Mouse (Mus musculus) left cerebral cortex, adult 2 months (tissue): ENCODE measurements around the gene Nipa2. TPM values are rescaled to one million over a fixed set of nuclear protein-coding genes. Genes with fewer than 3 reads are reported as not detected.

Source experiments
- DNase-seq, 2 experiments: peaks; one replicate each; pipeline ENCODE4 v3.0.0; 2021 to 2022; ENCODE audit warnings: low spot score in 2 of 2, mixed read lengths in 1 of 2; ENCODE audit errors: extremely low spot score in 1 of 2
- H3K27ac ChIP-seq: fragments of 200-600 bp; 2 replicates; pipeline ENCODE4 v1.8.1; 2022
- H3K4me3 ChIP-seq: fragments of 200-600 bp; 2 replicates; pipeline ENCODE4 v1.8.1; 2022
- CTCF ChIP-seq: fragments of 200-600 bp; IDR thresholded peaks from 2 replicates; pipeline ENCODE4 v1.8.1; 2022; ENCODE audit warnings: antibody characterized with exemption, mild to moderate bottlenecking, moderate library complexity
- intact Hi-C: fragments of 180-260 bp; cut with DNase I; formaldehyde crosslinking; loops from one replicate; pipeline ENCODE4 v1.15.1; 2025
- long read RNA-seq, 2 experiments: library from polyadenylated mRNA; stranded (forward); transcript quantifications; one replicate each; pipeline ENCODE4 v2.0.0; 2021; ENCODE audit warnings: borderline mapping rate in 2 of 2
- total RNA-seq, 2 experiments: library from RNA; stranded (reverse); gene quantifications; 2 replicates each; pipeline ENCODE4 v1.2.3; 2021

Gene Nipa2
- total RNA-seq, result 10 to 100 TPM; 47.7 to 52.3 TPM
- long read RNA-seq, experiment 1, transcript Nipa2-201 (7 exons, 3,197 nt), result major isoform, 26 of 31 reads
- long read RNA-seq, experiment 1, partial matches to known transcripts, result 2 of 31 reads
- long read RNA-seq, experiment 1, other reads (novel, unspliced or antisense), result 1 of 31 reads
- long read RNA-seq, experiment 2, transcript Nipa2-201 (7 exons, 3,197 nt), result major isoform, 13 of 17 reads
- long read RNA-seq, experiment 2, partial matches to known transcripts, result 0 of 17 reads
- long read RNA-seq, experiment 2, other reads (novel, unspliced or antisense), result 4 of 17 reads

DNA sequence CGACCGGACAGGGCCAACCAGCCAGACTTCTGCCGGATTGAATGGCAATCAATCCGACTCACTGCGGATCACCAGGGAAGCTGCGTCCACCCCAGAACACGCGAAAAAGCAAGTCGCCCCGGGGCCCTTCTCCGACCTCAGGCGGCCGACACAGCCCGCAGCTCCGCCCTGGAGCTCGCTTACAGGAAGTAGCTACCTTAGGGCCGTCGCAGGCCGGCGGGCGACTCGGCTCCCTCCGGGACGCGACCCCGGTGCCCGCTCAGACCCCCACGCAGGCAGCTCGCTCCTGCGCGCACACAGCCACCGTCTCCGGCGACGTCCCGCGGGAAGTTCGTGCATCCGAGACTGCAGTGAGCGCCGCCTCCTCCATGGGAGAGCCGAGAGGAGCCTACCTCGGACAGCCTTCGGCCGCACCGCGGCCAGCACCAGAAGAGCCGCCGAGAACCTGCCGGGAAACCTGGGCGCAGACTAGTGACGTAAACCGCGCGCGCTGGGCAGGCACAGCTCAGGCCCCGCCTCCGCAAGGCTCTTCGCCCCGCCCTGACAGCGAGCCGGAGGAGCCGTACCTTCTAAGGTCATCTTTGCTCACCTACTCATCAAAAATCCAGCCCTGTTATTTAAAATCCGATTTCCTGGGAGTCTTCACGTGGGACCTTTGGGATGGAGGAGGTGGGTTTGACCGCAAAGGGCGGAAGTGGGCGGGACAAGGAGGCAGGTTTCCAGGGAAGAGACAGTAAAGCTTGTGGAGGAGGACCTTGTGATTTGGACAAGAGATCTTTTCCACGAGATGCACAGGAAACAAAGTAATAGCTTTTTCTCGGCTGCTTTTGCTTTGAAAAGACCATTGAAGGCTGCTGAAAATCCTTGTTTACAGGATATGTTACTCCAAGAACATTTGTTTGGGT, at the start of gene Nipa2:
Nipa2 (minus strand) TSS at position 473 of the 905 bp plus-strand sequence.
- Histone ChIP-seq H3K4me3 (peak within 1 kb of the TSS; percentile 90), H3K27ac (peak within 1 kb of the TSS; percentile 94)
- intact Hi-C loops, result no loop called here
- DNase-seq, result peak; percentile 94 to 96
- no peak; the same call in 1 of the 2 replicates for TF ChIP-seq CTCF

DNA sequence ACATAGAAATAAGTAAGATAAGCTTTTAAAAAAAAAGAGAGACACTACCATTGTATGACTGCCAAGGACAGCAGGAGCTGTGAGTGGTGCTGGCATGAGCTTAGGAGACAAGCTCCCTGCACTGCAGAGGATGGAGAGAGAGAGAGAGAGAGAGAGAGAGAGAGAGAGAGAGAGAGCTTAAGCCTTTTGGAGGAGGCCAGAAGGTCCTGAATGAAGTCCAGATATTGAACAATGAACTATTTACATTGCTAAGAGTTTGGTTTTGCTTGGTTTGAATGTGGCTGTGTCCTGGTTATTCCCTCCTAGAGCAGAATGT, 48.7 kb upstream of the Nipa2 start:
- H3K27ac ChIP-seq, result no peak overlapping the region; the same call in 1 of the 2 replicates
- no peak for TF ChIP-seq CTCF
- DNase-seq, result no peak
- intact Hi-C loops, result no loop called here
- H3K4me3 ChIP-seq, result no peak overlapping the region

DNA sequence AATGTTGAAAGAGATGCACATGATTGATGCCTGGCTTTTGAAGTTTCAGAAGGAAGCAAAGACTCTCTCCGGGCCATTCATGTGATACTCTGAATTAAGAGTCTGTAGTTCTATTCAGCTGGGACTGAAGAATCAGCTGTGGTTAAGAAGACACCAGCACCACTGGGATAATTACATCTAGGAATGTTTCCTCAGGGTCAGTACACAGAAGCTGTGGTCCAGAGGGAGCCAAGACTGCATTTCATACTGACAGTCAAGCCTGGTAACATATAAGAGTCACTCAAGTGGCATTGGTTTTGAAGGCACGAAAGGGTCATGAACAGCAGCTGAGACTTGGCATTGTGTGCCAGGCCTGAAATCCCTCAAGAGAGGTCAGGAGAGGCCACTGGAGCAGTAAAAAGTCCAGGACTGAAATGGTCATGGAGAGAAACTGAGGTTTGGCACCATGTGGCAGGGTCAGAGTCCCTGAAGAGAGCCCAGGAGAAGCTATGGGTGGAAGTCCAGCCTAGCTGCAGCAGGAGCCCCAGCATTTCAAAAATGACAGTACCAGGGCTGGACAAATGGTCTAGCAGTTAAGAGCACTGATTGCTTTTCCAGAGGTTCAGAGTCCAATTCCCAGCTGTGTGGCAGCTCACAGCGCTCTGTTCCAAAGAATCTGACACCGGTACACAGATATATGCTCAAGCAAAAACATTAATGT, 48.2 kb upstream of the Nipa2 start:
- no peak overlapping the region for H3K4me3 ChIP-seq
- H3K27ac ChIP-seq, result no peak overlapping the region; the same call in 1 of the 2 replicates
- intact Hi-C loops, result no loop called here
- no peak for TF ChIP-seq CTCF
- DNase-seq, result no peak

DNA sequence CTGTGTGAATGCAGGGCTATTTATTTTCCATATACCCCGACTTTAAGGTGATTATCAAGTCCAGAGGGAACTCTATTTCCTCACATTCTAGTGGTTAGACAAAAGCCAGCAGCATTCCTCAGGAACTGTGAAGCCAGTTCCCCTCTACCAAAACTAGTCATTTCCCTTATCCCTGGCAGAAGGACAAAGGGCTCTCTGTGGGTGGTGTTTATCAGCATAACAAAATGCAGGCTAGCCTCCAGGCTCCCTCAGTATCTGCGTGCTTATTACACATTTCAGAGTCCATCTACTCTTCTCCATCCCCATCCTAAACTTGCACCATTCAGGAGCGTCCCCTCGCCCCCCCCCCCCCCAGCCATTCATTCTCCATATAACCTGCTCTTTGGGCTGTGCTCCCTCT, 36.7 kb upstream of the Nipa2 start:
- no peak for TF ChIP-seq CTCF
- intact Hi-C loops, result no loop called here
- no peak overlapping the region for H3K27ac ChIP-seq
- H3K4me3 ChIP-seq, result no peak overlapping the region
- no peak for DNase-seq

DNA sequence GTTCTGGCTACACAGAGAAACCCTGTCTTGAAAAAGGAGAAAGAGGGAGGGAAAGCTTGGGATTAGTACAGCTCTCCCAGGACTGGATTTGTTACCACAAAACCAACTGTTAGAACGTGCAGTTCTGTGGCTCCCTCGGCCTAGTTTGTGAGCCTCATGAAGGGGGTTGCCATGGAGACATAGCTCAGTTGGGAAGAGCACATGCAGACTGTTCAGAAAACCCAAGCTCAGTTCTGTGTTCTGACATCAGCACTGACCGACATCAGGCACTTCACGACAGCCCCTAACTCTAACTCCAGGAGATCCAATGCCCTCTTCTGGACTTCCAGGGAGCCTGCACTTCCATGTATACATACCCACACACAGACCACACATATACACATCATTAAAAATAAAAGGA, 32.7 kb upstream of the Nipa2 start:
- intact Hi-C loops, result loop anchor here (2.0 kb wide), 1 partner anchor 24 kb away; the partner anchor contains the start of gene Nipa1

DNA sequence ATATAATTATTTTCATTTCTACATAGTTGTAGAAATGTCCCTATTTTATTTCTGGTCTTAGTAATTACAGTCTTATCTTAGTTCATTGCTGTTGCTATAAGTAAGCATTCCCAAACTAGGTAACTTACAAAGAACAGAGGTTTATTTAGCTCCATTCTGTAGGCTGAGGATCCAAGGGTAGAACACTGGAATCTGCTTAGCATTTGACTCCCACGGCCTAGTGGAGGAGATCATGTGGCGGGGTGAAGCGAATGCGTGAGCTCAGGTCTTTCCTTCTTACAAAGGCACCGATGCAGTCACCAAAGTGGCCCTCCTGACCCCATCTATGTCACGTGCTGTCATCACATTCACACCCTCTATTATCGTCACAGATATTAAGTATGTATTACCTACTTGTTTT, 29.6 kb upstream of the Nipa2 start:
- intact Hi-C loops, result no loop called here
- DNase-seq, result no peak
- no peak for TF ChIP-seq CTCF

More for the DNA sequence above, 32.7 kb upstream of the Nipa2 start:
- DNase-seq, result peak in 1 of 2 experiments; percentile 21
- H3K4me3 ChIP-seq, result no peak overlapping the region
- TF ChIP-seq CTCF, result no peak; the same call in 1 of the 2 replicates
- H3K27ac ChIP-seq, result peak overlapping the region; percentile 50; the same call in 1 of the 2 replicates

DNA sequence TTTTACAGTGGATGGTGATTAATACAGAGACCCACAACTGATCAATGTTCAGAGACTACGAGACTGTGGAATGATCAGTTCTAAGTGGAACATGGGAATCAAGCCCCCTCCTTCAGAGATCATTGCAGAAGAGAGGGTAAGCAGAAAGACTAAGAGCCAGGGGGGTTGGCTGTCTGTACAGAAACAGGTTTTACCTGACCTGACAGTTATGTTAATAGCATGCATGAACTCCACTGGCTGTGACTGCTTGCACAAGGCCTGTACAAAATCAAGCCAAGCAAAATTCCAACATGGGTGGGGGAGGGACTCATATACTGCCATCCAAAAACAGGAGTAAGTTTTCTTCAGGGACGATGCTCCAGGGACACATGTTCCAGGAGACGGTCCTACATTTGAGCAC, 28.9 kb upstream of the Nipa2 start:
- intact Hi-C loops, result no loop called here
- no peak for DNase-seq
- peak overlapping the region; percentile 21; the same call in 1 of the 2 replicates for H3K27ac ChIP-seq
- H3K4me3 ChIP-seq, result no peak overlapping the region
- no peak for TF ChIP-seq CTCF

More for the DNA sequence above, 29.6 kb upstream of the Nipa2 start:
- Histone ChIP-seq H3K27ac (no peak overlapping the region), H3K4me3 (no peak overlapping the region)

DNA sequence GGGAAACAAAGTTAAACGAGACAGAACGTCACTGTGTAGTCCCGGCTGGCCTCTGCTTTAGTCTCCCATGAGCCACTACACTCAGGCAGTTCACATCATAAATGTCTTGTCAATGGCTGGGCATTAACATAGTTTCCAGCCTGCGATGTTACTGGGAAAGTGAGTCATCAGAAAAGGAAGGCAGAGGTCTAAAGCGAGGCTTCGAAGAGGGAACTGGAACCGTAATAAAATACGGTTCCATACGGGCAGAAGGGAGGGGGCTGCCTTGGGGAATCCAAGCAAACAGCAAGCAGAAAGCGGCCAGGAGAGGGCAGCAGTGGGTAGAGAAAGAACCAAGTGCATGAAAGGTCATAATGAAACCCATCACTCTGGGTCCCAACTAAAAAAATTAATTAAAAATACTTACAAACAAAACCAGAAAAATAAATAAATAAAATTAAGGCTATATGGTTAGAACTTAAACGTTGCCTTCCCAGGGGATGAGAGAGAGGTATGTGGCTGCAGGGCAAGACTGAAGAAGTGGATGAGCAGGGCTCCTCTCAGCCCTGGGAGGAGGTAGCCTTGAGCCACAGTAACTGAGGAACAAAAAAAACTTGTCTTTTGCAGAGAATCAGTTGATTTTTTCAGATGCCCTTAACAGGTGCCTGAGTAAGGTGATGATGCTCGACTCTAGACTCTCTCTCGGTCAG, 24.4 kb upstream of the Nipa2 start:
- Histone ChIP-seq H3K27ac (no peak overlapping the region), H3K4me3 (no peak overlapping the region)
- DNase-seq, result peak; percentile 75 to 77
- intact Hi-C loops, result loop anchor here (1.0 to 2.0 kb wide), 2 partner anchors 34 to 56 kb away; no protein-coding TSS in a partner anchor
- peak; percentile 82 for TF ChIP-seq CTCF

DNA sequence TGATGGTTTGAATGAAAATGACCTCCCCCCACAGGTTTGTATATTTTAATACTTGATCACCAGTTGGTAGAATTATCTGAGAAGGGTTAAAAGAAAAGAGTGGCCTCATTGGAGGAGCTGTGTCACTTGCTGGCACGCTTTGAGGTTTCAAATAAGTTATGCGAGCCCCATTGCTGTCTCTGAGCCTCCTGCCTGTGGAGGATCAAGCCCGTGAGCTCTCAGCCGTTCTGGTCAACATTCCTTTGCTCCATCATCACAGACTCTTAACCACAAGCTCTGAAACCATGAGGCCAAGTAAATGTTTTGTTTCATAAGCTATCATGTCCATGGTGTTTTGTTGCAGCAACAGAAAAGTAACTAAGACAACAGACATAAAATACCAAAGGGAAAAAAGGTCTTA, 22.5 kb upstream of the Nipa2 start:
- intact Hi-C loops, result no loop called here
- no peak overlapping the region for H3K27ac ChIP-seq
- no peak for DNase-seq
- no peak for TF ChIP-seq CTCF
- no peak overlapping the region for H3K4me3 ChIP-seq

DNA sequence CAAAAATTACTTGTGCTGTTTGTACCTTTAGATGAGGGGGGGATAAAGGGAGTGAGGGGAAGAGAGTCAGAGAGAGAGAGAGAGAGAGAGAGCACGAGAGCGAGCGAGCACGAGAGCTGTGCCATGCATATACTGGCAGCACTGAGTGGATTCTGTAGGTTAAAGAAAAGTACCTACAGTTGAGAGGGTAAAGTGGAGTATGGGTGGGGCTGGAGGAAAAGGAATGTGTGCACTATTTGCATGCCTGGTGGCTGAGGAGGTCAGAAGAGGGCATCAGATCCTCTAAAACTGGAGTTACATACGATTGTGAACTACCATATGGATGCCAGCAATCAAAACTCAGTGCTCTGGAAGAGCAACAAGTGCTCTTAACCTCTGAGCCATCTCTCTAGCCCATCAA, 20.8 kb upstream of the Nipa2 start:
- DNase-seq, result no peak
- no peak for TF ChIP-seq CTCF
- intact Hi-C loops, result no loop called here
- Histone ChIP-seq H3K27ac (no peak overlapping the region), H3K4me3 (no peak overlapping the region)

DNA sequence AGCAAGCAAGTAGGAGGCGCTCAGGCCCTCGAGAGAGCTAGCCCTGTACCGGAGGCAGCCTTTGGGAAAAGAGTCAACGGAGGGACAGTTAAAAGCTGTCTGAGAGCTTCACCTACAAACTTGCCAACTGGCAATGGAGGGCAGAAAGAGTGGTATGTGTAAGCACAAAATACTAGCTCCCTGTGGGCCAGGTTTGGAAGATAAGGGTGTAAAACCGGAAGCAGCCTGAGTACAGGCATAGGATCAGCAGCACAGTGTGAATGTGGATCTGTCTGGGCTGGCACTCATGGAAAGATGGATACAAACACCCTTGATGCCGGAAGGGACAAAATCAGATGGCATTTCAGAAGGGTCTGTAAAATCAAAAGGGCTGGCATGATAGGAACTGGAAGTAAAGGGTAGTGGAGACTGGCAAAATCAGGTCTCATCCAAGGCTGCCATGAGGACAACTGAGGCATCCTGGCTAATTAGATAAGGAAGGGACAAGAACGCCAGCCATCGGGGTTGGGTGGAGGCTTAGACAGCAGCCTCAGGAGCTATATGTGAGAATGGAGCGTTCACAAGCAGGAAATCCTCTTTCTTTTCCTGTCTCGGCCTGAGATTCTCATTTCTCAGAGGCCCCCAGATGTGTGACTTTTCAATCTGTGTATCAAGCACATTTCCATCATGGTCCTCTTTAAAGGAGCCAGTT, 19.9 kb upstream of the Nipa2 start:
- DNase-seq, result no peak
- H3K4me3 ChIP-seq, result no peak overlapping the region
- no peak overlapping the region for H3K27ac ChIP-seq
- TF ChIP-seq CTCF, result no peak
- intact Hi-C loops, result no loop called here
